Mouse (Mus musculus): ENCODE measurements around the gene Lhpp. TPM values are rescaled to one million over a fixed set of nuclear protein-coding genes. Genes with fewer than 3 reads are reported as not detected.

The Lhpp gene
- polyA plus RNA-seq, 1 experiment from 2014 or later = 23.6 TPM

GRCm38 (mm10) chr7:132739829-132740228 is 129.4 kb downstream of the Lhpp start:
- no peaks in the 10 kb centered on the region for H3K27me3 ChIP-seq (replicated peaks)
- no peak overlapping the region; the same call in 1 of the 2 replicates for H3K27ac ChIP-seq (ENCODE audit: poor library complexity, severe bottlenecking)
- no peak overlapping the region for H3K4me2 ChIP-seq
- peak; percentile 58 for ATAC-seq (ENCODE audit: insufficient number of reproducible peaks, low FRiP score)
- H3K4me1 ChIP-seq (replicated peaks) = peaks cover 46% of the 10 kb centered on the region
- no peaks in the 10 kb centered on the region for H3K9me3 ChIP-seq (replicated peaks)
- no peaks in the 10 kb centered on the region for H3K36me3 ChIP-seq
- 46% methylated on average over 6 of the region's 6 CpGs for WGBS
- H3K4me3 ChIP-seq = no peak overlapping the region
- no peak overlapping the region for H3K9ac ChIP-seq

- Histone ChIP-seq H3K4me3 (no peak overlapping the region), H3K9me3 (replicated peaks) (no peaks in the 10 kb centered on the region)
- 84% methylated on average over 5 of the region's 5 CpGs for WGBS
These were observed 132.5 kb downstream of the Lhpp start for GRCm38 (mm10) chr7:132742912-132743311.

GRCm38 (mm10) chr7:132747096-132747495 is 136.7 kb downstream of the Lhpp start:
- no peak overlapping the region for H3K4me3 ChIP-seq
- peaks cover 9% of the 10 kb centered on the region for H3K4me1 ChIP-seq (replicated peaks)
- H3K27me3 ChIP-seq (replicated peaks) = no peaks in the 10 kb centered on the region
- no peaks in the 10 kb centered on the region for H3K36me3 ChIP-seq
- H3K27ac ChIP-seq (ENCODE audit: poor library complexity, severe bottlenecking) = no peak overlapping the region
- H3K9me3 ChIP-seq (replicated peaks) = no peaks in the 10 kb centered on the region
- ATAC-seq (ENCODE audit: insufficient number of reproducible peaks, low FRiP score) = no peak
- WGBS = 62% methylated on average over 6 of the region's 6 CpGs
- H3K4me2 ChIP-seq = no peak overlapping the region
- H3K9ac ChIP-seq = no peak overlapping the region

More at GRCm38 (mm10) chr7:132742912-132743311, 132.5 kb downstream of the Lhpp start:
- no peak overlapping the region for H3K27ac ChIP-seq (ENCODE audit: poor library complexity, severe bottlenecking)
- ATAC-seq (ENCODE audit: insufficient number of reproducible peaks, low FRiP score) = no peak
- H3K36me3 ChIP-seq = no peaks in the 10 kb centered on the region
- H3K4me2 ChIP-seq = no peak overlapping the region
- peaks cover 18% of the 10 kb centered on the region for H3K4me1 ChIP-seq (replicated peaks)
- H3K9ac ChIP-seq = no peak overlapping the region
- no peaks in the 10 kb centered on the region for H3K27me3 ChIP-seq (replicated peaks)

DNA sequence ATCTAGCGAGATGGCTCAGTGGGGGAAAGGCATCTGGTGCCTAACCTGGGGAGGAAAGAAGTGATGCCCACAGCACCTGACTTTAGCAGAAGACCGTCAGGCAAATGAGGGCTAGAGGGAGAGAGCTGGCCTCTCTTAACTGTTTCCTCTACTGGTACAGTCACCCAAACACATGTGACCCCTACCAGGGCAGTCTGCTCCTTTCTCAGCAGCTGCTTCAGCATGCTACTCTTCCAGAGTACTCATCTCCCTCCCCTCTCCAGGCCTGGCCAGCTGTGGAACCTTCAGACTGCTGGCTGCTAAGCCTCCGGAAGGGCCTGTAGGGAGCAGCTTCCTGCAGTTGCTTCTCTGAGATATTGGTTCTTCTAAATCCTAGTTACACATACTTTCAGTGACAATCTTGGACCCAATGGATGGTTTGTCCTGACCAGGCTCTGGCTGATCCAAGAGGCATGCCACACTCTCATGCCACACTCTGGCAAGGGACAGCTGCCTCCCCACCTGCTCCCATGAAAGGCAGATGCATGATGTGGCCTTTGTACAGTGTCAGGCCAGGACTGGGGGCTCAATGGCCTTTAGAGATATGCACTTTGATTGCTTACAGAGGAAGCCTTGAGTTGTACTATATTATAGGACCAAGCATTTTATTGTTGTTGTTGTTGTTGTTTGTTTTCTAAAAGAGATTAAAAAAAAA is 137.8 kb downstream of the Lhpp start:
- H3K27me3 ChIP-seq (replicated peaks) = no peaks in the 10 kb centered on the region
- H3K36me3 ChIP-seq = no peaks in the 10 kb centered on the region
- H3K9ac ChIP-seq = no peak overlapping the region
- peaks cover 9% of the 10 kb centered on the region for H3K4me1 ChIP-seq (replicated peaks)
- no peak for ATAC-seq (ENCODE audit: insufficient number of reproducible peaks, low FRiP score)
- WGBS = 73% methylated on average over 3 of the region's 3 CpGs
- no peak overlapping the region for H3K4me2 ChIP-seq
- no peak overlapping the region for H3K4me3 ChIP-seq
- H3K9me3 ChIP-seq (replicated peaks) = no peaks in the 10 kb centered on the region
- H3K27ac ChIP-seq (ENCODE audit: poor library complexity, severe bottlenecking) = no peak overlapping the region

- Histone ChIP-seq H3K9me3 (replicated peaks) (no peaks in the 10 kb centered on the region), H3K27ac (ENCODE audit: poor library complexity, severe bottlenecking) (no peak overlapping the region), H3K4me3 (no peak overlapping the region), H3K9ac (no peak overlapping the region), H3K4me2 (no peak overlapping the region), H3K4me1 (replicated peaks) (peaks cover 21% of the 10 kb centered on the region), H3K27me3 (replicated peaks) (no peaks in the 10 kb centered on the region), H3K36me3 (no peaks in the 10 kb centered on the region)
- WGBS = 89% methylated on average over 11 of the region's 11 CpGs
- ATAC-seq (ENCODE audit: insufficient number of reproducible peaks, low FRiP score) = no peak
These were observed 139.1 kb downstream of the Lhpp start for GRCm38 (mm10) chr7:132749504-132749903.

GRCm38 (mm10) chr7:132751716-132752115 is 141.3 kb downstream of the Lhpp start:
- Histone ChIP-seq H3K4me3 (no peak overlapping the region), H3K36me3 (no peaks in the 10 kb centered on the region), H3K27ac (ENCODE audit: poor library complexity, severe bottlenecking) (no peak overlapping the region), H3K9ac (no peak overlapping the region), H3K27me3 (replicated peaks) (no peaks in the 10 kb centered on the region), H3K9me3 (replicated peaks) (no peaks in the 10 kb centered on the region), H3K4me1 (replicated peaks) (peaks cover 38% of the 10 kb centered on the region), H3K4me2 (no peak overlapping the region)
- no peak for ATAC-seq (ENCODE audit: insufficient number of reproducible peaks, low FRiP score)
- 45% methylated on average over 2 of the region's 2 CpGs for WGBS

DNA sequence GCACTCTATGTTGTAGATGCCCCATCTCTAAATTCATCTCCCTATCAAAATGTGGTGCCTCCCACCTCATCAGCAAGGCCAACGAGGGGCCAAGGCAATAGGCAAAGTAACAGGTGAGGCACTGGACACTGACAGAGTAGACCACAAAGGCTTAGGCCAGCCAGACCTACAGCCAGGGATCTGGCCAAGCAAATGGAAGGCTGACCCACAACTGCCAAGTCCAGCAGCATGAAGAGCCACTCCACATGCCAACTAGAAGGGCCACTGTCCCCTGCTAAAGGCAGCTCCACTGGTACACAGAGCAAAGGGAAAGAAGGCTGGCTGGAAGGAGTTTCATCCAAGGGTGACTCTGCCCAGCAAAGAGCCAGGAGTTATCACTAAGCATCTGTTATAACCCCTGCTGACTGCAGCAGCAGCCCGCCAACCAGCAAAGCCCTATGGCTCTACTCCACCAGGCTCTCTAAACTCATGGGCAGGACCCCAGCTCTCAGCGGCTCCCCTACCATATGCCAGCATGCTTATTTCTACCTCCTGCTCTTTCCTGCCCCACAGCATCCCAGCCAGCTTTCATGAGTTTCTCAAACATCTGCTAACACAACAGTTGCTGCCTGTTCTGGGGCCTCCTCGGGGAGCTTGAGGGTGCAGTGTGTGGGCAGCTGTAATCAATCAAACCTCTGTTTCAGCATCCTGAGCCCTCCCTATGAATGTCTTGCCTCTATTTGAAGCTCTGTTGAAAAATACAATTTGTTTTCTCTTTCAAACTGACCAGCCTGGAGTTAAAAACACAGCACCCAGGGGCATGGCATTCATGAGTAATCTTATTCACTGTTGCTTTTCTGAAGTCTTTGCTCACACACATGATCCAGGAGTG is 143.3 kb downstream of the Lhpp start:
- no peaks in the 10 kb centered on the region for H3K27me3 ChIP-seq (replicated peaks)
- H3K4me3 ChIP-seq = no peak overlapping the region
- no peak overlapping the region for H3K9ac ChIP-seq
- 58% methylated on average over 4 of the region's 4 CpGs for WGBS
- H3K36me3 ChIP-seq = peaks cover 15% of the 10 kb centered on the region
- H3K4me1 ChIP-seq (replicated peaks) = peaks cover 38% of the 10 kb centered on the region
- no peak overlapping the region for H3K4me2 ChIP-seq
- ATAC-seq (ENCODE audit: insufficient number of reproducible peaks, low FRiP score) = no peak; the same call in 1 of the 2 replicates
- H3K9me3 ChIP-seq (replicated peaks) = no peaks in the 10 kb centered on the region
- peak overlapping the region; percentile 59 for H3K27ac ChIP-seq (ENCODE audit: poor library complexity, severe bottlenecking)

GRCm38 (mm10) chr7:132754389-132754750 is 143.9 kb downstream of the Lhpp start:
- H3K27me3 ChIP-seq (replicated peaks) = no peaks in the 10 kb centered on the region
- peaks cover 38% of the 10 kb centered on the region for H3K4me1 ChIP-seq (replicated peaks)
- H3K27ac ChIP-seq (ENCODE audit: poor library complexity, severe bottlenecking) = peak overlapping the region; percentile 59
- no peak overlapping the region for H3K4me2 ChIP-seq
- no peak overlapping the region for H3K4me3 ChIP-seq
- WGBS = 26% methylated on average over 3 of the region's 3 CpGs
- no peaks in the 10 kb centered on the region for H3K9me3 ChIP-seq (replicated peaks)
- peak; percentile 61; the same call in 1 of the 2 replicates for ATAC-seq (ENCODE audit: insufficient number of reproducible peaks, low FRiP score)
- H3K9ac ChIP-seq = no peak overlapping the region
- H3K36me3 ChIP-seq = peaks cover 20% of the 10 kb centered on the region

Other genes starting within 250 kb of the Lhpp start
- 161 and 163 TPM in 2 replicates for gene Oat, start 34.2 kb upstream of the Lhpp start, polyA plus RNA-seq (2016; fragmentation: Nextera tagmentation; extraction: Ambion mirVana)
- not detected in 2 replicates for gene Nkx1-2, start 11.0 kb upstream of the Lhpp start, polyA plus RNA-seq (2016; fragmentation: Nextera tagmentation; extraction: Ambion mirVana)
- gene Fam53b, start 203.2 kb downstream of the Lhpp start, polyA plus RNA-seq (2016; fragmentation: Nextera tagmentation; extraction: Ambion mirVana) = 15.3 and 17.0 TPM in 2 replicates
- gene Eef1akmt2, start 242.0 kb downstream of the Lhpp start, polyA plus RNA-seq (2016; fragmentation: Nextera tagmentation; extraction: Ambion mirVana) = 37.9 and 45.9 TPM in 2 replicates
- 26.6 and 27.8 TPM in 2 replicates for gene Abraxas2, start 248.6 kb downstream of the Lhpp start, polyA plus RNA-seq (2016; fragmentation: Nextera tagmentation; extraction: Ambion mirVana)

All from heart, embryonic 12.5 days (tissue).